9 mouse cellular contexts compared by ENCODE assay signal in the genomic region with DNA sequence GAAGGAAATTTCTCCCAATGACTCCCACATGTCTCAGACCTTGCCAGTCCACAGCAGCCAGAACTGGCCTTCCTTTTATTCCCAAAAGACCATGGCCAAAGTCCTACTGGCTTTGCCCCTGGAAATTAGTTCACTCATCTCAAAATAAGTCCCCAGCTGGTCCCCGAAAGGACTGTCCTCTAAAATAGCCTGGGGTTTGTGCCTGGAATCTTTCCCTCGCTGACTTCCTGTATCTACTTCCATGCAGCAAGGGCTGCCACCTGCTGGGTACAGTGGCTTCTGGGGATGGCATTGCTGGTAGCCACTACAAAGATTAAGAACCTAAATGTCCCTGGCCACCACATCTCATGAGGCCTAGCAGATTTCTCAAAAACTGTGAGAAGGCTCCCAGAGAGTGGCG.
DNase-seq lines count a peak whose midpoint lies in the region; ATAC-seq and TF ChIP-seq lines count a peak whose summit lies in the region.
"Had no signal": no experiment of that assay in that cellular context is flagged by ENCODE, and none has a peak within 500 bp of the region (broad histone marks: within the 10 kb centered on the region; RNA-seq: fewer than 3 reads in every experiment).

No protein-coding gene starts in this region.

- CTCF ChIA-PET in Patski (lab: Charles Lee): interaction anchor here (0.7 to 2.2 kb wide), 4 partner anchors 9 to 322 kb away, joined by 3 to 5 read pairs (median 4); no protein-coding TSS in a partner anchor

- peak; percentile 45 for TF ChIP-seq CTCF in Patski (IDR thresholded peaks at IDR 0.05)

- POLR2A ChIA-PET in Patski (lab: Charles Lee): no interaction called here

- in situ Hi-C loops in Patski (cut with MboI; ENCODE audit: low pct_unique_long_range_greater_than_20kb): no loop called here

- peak; percentile 19 to 47 for DNase-seq in layer of hippocampus, postnatal 10 days (ENCODE audit: low spot score in 2 of 2)
- DNase-seq in layer of hippocampus, adult 9-11 months: no peak
- DNase-seq in Patski (ENCODE audit: low read depth, low spot score): no peak
- peak; percentile 36 for DNase-seq in gastrocnemius, postnatal 10 days
- DNase-seq in kidney, postnatal 25 days: peak; percentile 34 to 40
- DNase-seq in right cerebral cortex, adult 18-20 months: no peak
- DNase-seq: cerebellum, adult 11-12 months had no signal

- no peaks in the 10 kb centered on the region for H3K27me3 ChIP-seq in Patski
- H3K27me3 ChIP-seq: liver, embryonic 15.5 days had no signal

- no peak for ATAC-seq in Patski
- no peak for ATAC-seq in erythroblast, adult 5-6 weeks (replicated peaks; ENCODE audit: low FRiP score, poor library complexity, severe bottlenecking)

Comparison
In these comparisons a context has a peak if more than half of its experiments do, and no peak if none do; other contexts are left out.
1. DNase-seq: peak in layer of hippocampus, postnatal 10 days (2 of 2), gastrocnemius, postnatal 10 days (single experiment) and kidney, postnatal 25 days (2 of 2); none in layer of hippocampus, adult 9-11 months (single experiment), Patski (single experiment) and right cerebral cortex, adult 18-20 months (single experiment).